Mouse (Mus musculus) spleen, adult 18-20 months (tissue): Measurements from ENCODE around the gene Pde10a.
"Not testable (repeated sequence)": the region's sequence is repeated elsewhere in the genome, so short reads cannot be mapped to it uniquely, and the experiment has no call there.

Source experiments
- DNase-seq, 2 experiments: peaks; one replicate each; pipeline ENCODE4 v3.0.0; 2022; ENCODE audit warnings: mixed read lengths in 2 of 2

Pde10a gene

GRCm38 (mm10) chr17:8652681-8653262 is 127.6 kb downstream of the Pde10a start:
- no peak for DNase-seq

- no peak for DNase-seq
Measured at GRCm38 (mm10) chr17:8657661-8658060, 132.5 kb downstream of the Pde10a start.

DNA sequence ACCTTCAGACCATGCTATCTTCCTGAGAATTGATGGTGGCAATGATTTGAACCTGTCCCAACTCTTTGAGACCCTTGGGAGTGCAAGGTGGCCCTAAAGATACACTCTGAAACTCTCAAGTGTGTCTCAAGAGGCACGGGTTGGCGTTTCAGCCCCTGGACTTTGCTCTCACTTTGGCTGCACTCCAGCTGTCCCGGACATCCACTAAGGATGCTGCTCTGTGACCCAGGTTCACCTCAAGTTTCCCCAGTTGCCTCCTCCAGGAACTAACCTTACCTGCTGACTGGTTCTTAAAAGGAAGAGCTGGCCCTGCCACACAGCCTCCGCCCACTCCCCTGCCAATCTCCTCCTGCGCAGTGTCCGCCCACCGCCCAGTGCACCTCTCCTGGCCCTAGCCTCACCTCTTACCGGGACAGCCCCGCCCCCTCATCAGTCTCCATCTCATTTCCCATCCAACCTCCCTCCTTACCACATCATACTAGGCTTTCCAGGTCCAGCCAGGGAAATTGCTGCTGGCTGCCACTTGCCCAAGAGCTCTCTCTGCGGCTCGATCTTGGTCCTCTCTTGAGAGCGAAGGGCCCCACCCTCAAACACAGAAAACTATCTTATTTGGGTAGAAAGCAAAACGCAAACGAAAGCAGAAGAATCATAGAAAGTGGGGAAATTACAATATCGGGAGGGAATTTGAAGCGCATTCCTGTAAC is 133.7 kb downstream of the Pde10a start:
- DNase-seq: no peak

DNA sequence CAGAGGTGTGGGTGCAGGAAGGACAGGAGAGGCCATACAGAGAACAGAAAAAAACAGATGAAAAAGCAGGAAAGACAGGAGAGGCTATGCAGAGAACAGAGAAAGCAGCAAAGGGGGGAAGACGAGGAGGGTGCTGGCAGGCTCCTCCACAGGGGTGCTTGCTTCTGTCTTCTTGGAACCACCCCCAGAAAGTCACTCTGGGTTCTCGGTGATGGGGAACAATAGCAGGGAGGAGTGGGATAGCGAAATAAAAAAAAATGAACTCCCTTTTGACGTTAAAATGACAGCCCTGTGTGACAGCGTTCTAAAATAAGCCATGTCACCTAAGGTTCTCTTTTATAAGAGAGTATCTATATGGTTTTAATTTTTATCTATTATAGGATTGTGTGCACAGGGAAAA is 141.7 kb downstream of the Pde10a start:
- DNase-seq: no peak

DNA sequence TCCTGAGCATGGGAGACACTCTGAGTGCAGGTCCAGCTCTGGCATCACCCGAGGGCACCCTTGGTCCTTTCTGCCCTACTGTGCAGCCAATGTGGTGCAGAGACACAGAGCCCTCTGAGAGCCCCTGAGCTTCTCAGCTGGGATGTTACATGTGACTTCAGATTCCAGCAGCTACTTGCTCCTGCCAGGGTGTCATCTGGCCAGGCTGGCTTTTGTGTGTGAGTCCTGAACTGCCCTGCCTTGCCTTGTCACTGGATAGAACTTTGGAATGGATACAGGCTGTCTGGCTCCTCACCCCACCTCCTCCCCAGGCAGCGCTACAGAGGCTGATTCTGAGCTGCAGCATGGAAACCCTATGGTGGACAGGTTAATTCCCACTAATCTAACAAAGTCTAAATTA is 149.5 kb downstream of the Pde10a start:
- DNase-seq: no peak

- no peak for DNase-seq
Measured at GRCm38 (mm10) chr17:8686356-8686755, 161.2 kb downstream of the Pde10a start.

- DNase-seq: no peak
Measured at GRCm38 (mm10) chr17:8688096-8688495, 162.9 kb downstream of the Pde10a start.

DNA sequence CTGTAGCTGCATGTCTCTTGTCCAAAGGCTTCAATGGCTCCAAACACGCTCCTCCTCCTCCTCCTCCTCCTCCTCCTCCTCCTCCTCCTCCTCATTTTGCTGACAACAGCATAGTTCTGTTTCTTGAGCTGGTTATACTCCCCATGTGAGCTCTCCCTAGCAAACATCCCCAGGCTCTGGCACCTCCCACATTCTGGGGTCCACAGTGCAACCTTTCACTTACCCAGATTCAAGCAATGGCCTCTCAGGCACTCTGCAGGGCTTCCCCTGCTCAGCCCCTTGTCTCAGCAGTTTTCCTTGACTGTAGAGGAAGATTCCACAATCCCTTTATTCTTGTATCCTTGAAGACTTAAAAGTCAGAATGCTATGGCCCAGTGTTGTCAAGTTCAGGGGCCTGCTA is 173.1 kb downstream of the Pde10a start:
- no peak for DNase-seq

GRCm38 (mm10) chr17:8698793-8699192 is 173.6 kb downstream of the Pde10a start:
- no peak for DNase-seq

DNA sequence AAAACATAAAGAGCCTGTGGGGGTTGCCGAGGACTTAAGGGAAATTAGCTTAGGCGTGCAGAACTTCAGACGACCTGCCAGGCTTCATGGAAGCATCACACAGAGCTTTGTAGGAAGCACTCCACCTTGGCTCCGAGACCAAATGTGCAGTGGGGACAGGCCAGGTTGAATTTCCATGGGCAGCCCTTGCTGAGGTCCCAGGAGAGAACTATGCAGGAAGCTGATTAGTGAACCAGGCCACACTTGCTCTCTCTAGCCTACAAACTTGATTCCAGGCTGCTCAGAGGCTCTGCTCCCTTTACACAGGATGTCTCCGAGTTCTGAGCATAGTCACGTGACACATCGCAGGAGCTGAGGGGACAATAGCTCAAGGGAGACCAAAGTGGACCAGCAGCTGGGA is 175.9 kb downstream of the Pde10a start:
- no peak for DNase-seq

DNA sequence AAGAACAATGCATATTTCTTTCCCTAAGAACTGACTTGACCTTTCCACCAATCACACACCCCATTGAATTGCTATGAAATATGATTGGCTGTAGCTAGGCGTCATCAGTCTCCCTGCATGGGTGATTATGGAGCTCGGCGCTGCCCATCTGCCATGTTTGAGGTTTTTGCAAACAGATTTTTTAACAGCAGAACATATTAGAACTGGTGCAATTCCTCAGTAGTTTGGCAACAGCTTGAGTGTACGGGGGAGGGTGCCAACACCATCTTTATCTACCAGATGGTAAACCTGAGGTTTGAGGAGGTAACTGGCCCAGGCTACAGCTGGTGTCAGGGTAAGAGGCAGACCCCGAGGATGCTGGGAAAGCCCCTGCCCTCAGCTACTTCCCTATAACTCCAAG is 177.3 kb downstream of the Pde10a start:
- DNase-seq: no peak

DNA sequence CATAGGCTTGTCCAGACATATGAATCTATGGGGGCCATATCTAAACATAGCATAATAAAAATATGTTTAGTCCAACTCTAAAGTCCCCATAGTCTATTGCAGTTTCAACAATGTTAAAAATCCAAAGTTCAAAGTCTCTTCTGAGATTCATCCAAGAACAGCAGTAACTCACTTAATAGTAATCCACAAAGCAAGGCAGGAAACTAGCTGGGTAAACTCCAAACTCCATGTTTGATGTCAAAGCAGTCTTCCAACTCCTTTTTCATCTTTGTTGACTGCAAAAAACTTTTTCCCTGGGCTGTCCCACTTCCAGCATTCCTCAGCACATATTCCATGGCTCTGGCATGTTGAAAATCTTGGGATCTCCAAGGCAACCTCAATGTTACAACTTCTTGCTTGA is 182.8 kb downstream of the Pde10a start:
- no peak for DNase-seq

DNA sequence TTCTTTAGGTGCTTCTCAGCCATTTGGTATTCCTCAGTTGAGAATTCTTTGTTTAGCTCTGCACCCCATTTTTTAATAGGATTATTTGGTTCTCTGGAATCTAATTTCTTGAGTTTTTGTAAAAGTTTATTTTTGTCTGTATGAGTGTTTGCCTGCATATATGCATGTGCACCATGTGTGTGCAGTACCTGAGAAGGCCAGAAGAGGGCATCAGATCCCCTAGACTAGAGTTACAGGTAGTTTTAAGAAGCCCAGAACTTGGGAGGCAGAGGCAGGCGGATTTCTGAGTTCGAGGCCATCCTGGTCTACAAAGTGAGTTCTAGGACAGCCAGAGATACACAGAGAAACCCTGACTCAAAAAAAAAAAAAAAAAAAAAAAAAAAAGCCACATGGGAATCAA is 187.6 kb downstream of the Pde10a start:
- not testable (repeated sequence) for DNase-seq

- DNase-seq: no peak
Measured at GRCm38 (mm10) chr17:8720961-8721360, 195.8 kb downstream of the Pde10a start.

DNA sequence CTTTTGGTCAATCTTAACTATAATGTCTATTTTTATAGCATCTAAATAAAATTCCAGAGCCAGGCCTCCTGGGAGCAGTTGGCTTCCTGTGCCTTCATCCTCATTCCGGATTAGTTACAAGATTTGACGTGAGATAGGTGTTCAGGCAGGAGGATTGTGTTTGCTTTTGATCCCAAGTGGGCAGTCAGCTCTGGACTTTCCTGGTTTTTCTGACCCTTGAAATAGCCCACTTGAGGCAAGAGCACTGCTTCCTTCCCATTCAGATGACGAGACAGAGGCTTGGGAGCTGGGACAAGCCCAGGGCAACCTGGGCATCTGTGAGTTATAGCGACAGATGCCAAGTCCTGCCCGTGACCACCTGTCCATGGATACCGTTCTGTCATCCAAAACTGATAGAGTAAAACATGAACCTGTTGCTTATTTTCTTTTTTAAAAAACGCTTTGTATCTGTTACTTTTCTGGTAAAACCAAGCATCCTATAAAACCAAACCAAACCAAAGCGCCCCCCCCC is 199.3 kb downstream of the Pde10a start:
- no peak for DNase-seq

- no peak for DNase-seq
Measured at GRCm38 (mm10) chr17:8728646-8729045, 203.5 kb downstream of the Pde10a start.

DNA sequence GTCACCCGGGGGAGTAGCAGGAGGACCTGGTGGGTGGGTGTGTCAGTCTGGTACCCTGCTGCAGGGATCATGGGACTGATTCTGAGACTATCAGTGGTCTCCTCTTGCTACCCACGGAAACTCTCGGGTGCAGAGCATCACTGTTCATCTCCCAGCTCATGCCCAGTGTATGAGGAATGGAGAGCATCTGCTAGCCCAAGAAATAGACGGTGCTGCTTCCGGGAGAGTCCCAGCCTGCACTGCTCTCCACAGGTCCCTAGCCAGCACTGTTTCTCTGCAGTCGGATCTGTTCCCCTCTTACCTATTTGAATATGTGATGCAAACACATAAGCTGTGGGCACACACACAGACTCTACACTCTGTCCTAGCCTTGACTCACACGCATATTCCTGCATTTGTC is 204.6 kb downstream of the Pde10a start:
- DNase-seq: no peak

DNA sequence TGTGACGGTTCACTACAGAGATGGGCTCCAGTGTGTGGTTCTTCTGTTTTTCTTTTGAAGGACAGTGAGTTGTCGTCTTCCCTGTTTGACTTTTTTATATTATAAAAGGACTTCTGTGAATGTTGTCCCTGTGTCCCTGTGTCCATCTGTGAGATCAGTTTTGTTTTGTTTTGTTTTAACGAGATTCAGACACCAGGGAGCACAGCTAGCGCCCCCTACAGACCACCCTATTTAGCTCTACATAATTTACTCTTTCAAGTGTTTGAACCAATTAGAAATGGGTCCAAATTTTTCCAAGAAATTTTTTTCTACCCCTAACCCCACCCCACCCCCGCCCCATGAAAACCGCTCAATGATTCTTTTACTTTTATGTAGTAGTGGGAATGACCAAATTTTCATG is 205.9 kb downstream of the Pde10a start:
- DNase-seq: no peak

GRCm38 (mm10) chr17:8736259-8736658 is 211.1 kb downstream of the Pde10a start:
- no peak for DNase-seq

GRCm38 (mm10) chr17:8742772-8743171 is 217.6 kb downstream of the Pde10a start:
- no peak for DNase-seq

- no peak for DNase-seq
Measured at GRCm38 (mm10) chr17:8745334-8745733, 220.2 kb downstream of the Pde10a start.

- no peak for DNase-seq
Measured at GRCm38 (mm10) chr17:8749426-8749825, 224.3 kb downstream of the Pde10a start.

- no peak for DNase-seq
Measured at GRCm38 (mm10) chr17:8757576-8757975, 232.4 kb downstream of the Pde10a start.

- DNase-seq: no peak
Measured at GRCm38 (mm10) chr17:8763248-8763647, 238.1 kb downstream of the Pde10a start.
